ENCODE assay signal across 8 mouse cellular contexts in genomic region chr15:79347165-79347844, GRCm38 (mm10). TPM values are rescaled to one million over a fixed set of nuclear protein-coding genes. Genes with fewer than 3 reads are reported as not detected.
A peak's percentile ranks its signal among the peaks of the same experiment; 100 is the strongest.
DNase-seq lines count a peak whose midpoint lies in the region; ATAC-seq and TF ChIP-seq lines count a peak whose summit lies in the region.

No protein-coding gene starts in this region.

- H3K4me2 ChIP-seq in embryonic facial prominence, embryonic 11.5 days (ENCODE audit: low read depth, low read length): peak overlapping the region; percentile 97
- H3K4me2 ChIP-seq in limb, embryonic 12.5 days: peak overlapping the region; percentile 92
- peak overlapping the region; percentile 98 for H3K4me2 ChIP-seq in midbrain, embryonic 14.5 days (ENCODE audit: low read length)

- no peak for TF ChIP-seq POLR2A in kidney, adult 2 months (IDR thresholded peaks at IDR 0.05; ENCODE audit: low read depth, low read length)

- peaks cover 7% of the 10 kb centered on the region; the same call in 1 of the 2 replicates for H3K4me1 ChIP-seq in embryonic facial prominence, embryonic 11.5 days (ENCODE audit: control insufficient read depth, insufficient read depth, low read length)
- peaks cover 7% of the 10 kb centered on the region for H3K4me1 ChIP-seq in kidney, adult 2 months (ENCODE audit: control insufficient read depth, insufficient read depth, low read length)
- peaks cover 21% of the 10 kb centered on the region for H3K4me1 ChIP-seq in limb, embryonic 12.5 days (replicated peaks)
- H3K4me1 ChIP-seq in midbrain, embryonic 14.5 days (ENCODE audit: control insufficient read depth, insufficient read depth, low read length): peaks cover 8% of the 10 kb centered on the region; the same call in 1 of the 2 replicates

- no peaks in the 10 kb centered on the region; the same call in 1 of the 2 replicates for H3K27me3 ChIP-seq in embryonic facial prominence, embryonic 11.5 days (ENCODE audit: control insufficient read depth, insufficient read depth, low read length)
- no peaks in the 10 kb centered on the region for H3K27me3 ChIP-seq in kidney, adult 2 months (replicated peaks; ENCODE audit: control insufficient read depth, insufficient read depth, low read length)
- H3K27me3 ChIP-seq in limb, embryonic 12.5 days: peaks cover 8% of the 10 kb centered on the region
- H3K27me3 ChIP-seq in midbrain, embryonic 14.5 days (ENCODE audit: control insufficient read depth, insufficient read depth, low read length): no peaks in the 10 kb centered on the region; the same call in 1 of the 2 replicates

- peak overlapping the region; percentile 76 for H3K27ac ChIP-seq in embryonic facial prominence, embryonic 11.5 days (replicated peaks; ENCODE audit: low read depth, low read length)
- 0 out of 2 replicates have a peak overlapping the region, but pooled peaks have one; percentile 4 for H3K27ac ChIP-seq in kidney, adult 2 months (ENCODE audit: insufficient read depth, low read depth, low read length)
- H3K27ac ChIP-seq in limb, embryonic 12.5 days: peak overlapping the region; percentile 90
- peak overlapping the region; percentile 78 for H3K27ac ChIP-seq in midbrain, embryonic 14.5 days (replicated peaks; ENCODE audit: low read depth, low read length)

- DNase-seq in 3134 (ENCODE audit: extremely low read depth, insufficient read length, low spot score): peak; percentile 93
- DNase-seq in adrenal gland, postnatal 25 days: peak; percentile 93
- DNase-seq in embryonic facial prominence, embryonic 11.5 days (ENCODE audit: low spot score): peak; percentile 96
- peak; percentile 94 for DNase-seq in heart, adult 18-20 months
- DNase-seq in kidney, adult 2 months: peak; percentile 91
- DNase-seq in midbrain, embryonic 14.5 days: peak; percentile 96
- peak; percentile 74 to 84 for DNase-seq in spleen, adult 18-20 months

- peak; percentile 88 for ATAC-seq in embryonic facial prominence, embryonic 11.5 days (replicated peaks; ENCODE audit: insufficient number of reproducible peaks, low FRiP score, low TSS enrichment, low read depth)
- ATAC-seq in limb, embryonic 12.5 days (ENCODE audit: insufficient number of reproducible peaks, insufficient read depth, low FRiP score, low TSS enrichment, low read depth): peak; percentile 87
- ATAC-seq in midbrain, embryonic 14.5 days (ENCODE audit: low FRiP score, low TSS enrichment): peak; percentile 89

- under 1% methylated on average over 61 of the region's 61 CpGs for WGBS in embryonic facial prominence, embryonic 11.5 days
- under 1% methylated on average over 58 of the region's 61 CpGs for WGBS in kidney, adult 2 months
- WGBS in limb, embryonic 12.5 days: 1% methylated on average over 61 of the region's 61 CpGs
- WGBS in midbrain, embryonic 14.5 days: under 1% methylated on average over 61 of the region's 61 CpGs

- H3K9me3 ChIP-seq in embryonic facial prominence, embryonic 11.5 days (replicated peaks; ENCODE audit: control insufficient read depth, low read length): no peaks in the 10 kb centered on the region
- H3K9me3 ChIP-seq in limb, embryonic 12.5 days: no peaks in the 10 kb centered on the region
- H3K9me3 ChIP-seq in midbrain, embryonic 14.5 days (ENCODE audit: control insufficient read depth, low read length): no peaks in the 10 kb centered on the region

- no peak for TF ChIP-seq CTCF in kidney, adult 2 months (conservative IDR thresholded peaks at IDR 0.05; ENCODE audit: insufficient read depth, insufficient read length, low read depth, low read length)

- H3K9ac ChIP-seq in embryonic facial prominence, embryonic 11.5 days (replicated peaks; ENCODE audit: low read length): peak overlapping the region; percentile 69
- peak overlapping the region; percentile 68 for H3K9ac ChIP-seq in limb, embryonic 12.5 days (replicated peaks)
- H3K9ac ChIP-seq in midbrain, embryonic 14.5 days (replicated peaks; ENCODE audit: low read length): peak overlapping the region; percentile 62

- H3K4me3 ChIP-seq in embryonic facial prominence, embryonic 11.5 days (ENCODE audit: low read depth, low read length): peak overlapping the region; percentile 77
- peak overlapping the region; percentile 65 for H3K4me3 ChIP-seq in kidney, adult 2 months (ENCODE audit: insufficient read depth, low read depth, low read length)
- peak overlapping the region; percentile 57 for H3K4me3 ChIP-seq in limb, embryonic 12.5 days (replicated peaks)
- H3K4me3 ChIP-seq in midbrain, embryonic 14.5 days (replicated peaks; ENCODE audit: low read depth, low read length): peak overlapping the region; percentile 70

- H3K36me3 ChIP-seq in embryonic facial prominence, embryonic 11.5 days (replicated peaks; ENCODE audit: control insufficient read depth, insufficient read depth, low read depth, low read length): no peaks in the 10 kb centered on the region
- H3K36me3 ChIP-seq in kidney, adult 2 months (ENCODE audit: control insufficient read depth, insufficient read depth, low read length): no peaks in the 10 kb centered on the region
- H3K36me3 ChIP-seq in limb, embryonic 12.5 days: no peaks in the 10 kb centered on the region
- H3K36me3 ChIP-seq in midbrain, embryonic 14.5 days (ENCODE audit: control insufficient read depth, insufficient read depth, low read length): no peaks in the 10 kb centered on the region

RNA-seq across cellular contexts. Expression of gene Maff, which starts 0.9 kb away (rescaled TPM):
- 2.2 and 3.1 TPM in 2 replicates for total RNA-seq in adrenal gland, postnatal 25 days (2021)
- 2.2 and 2.5 TPM in 2 replicates for polyA plus RNA-seq in embryonic facial prominence, embryonic 11.5 days (2014; fragmentation: Nextera tagmentation; extraction: Ambion mirVana)
- total RNA-seq in heart, adult 18-20 months (2021): 10 to 100 TPM; 12.8 to 17.6 TPM
- polyA plus RNA-seq in kidney, adult 2 months (2012; rRNA removed): 1.2 and 1.3 TPM in 2 replicates
- 1.5 and 2.0 TPM in 2 replicates for polyA plus RNA-seq in limb, embryonic 12.5 days (2016; fragmentation: Nextera tagmentation; extraction: Ambion mirVana)
- 1.0 and 1.2 TPM in 2 replicates for polyA plus RNA-seq in midbrain, embryonic 14.5 days (2014; fragmentation: Nextera tagmentation; extraction: Ambion mirVana)

RNA-seq across cellular contexts. Expression of gene Pla2g6, which starts 19.1 kb away (rescaled TPM):
- total RNA-seq in adrenal gland, postnatal 25 days (2021): 28.4 and 31.9 TPM in 2 replicates
- 11.8 and 15.1 TPM in 2 replicates for polyA plus RNA-seq in embryonic facial prominence, embryonic 11.5 days (2014; fragmentation: Nextera tagmentation; extraction: Ambion mirVana)
- total RNA-seq in heart, adult 18-20 months (2021): 10 to 100 TPM in 1 of 2 experiments, 1 to 10 TPM in 1; 9.4 to 11.3 TPM
- polyA plus RNA-seq in kidney, adult 2 months (2012; rRNA removed): 24.6 and 28.7 TPM in 2 replicates
- polyA plus RNA-seq in limb, embryonic 12.5 days (2016; fragmentation: Nextera tagmentation; extraction: Ambion mirVana): 11.0 and 11.9 TPM in 2 replicates
- polyA plus RNA-seq in midbrain, embryonic 14.5 days (2014; fragmentation: Nextera tagmentation; extraction: Ambion mirVana): 26.0 and 28.2 TPM in 2 replicates

RNA-seq across cellular contexts. Expression of gene Tmem184b, which starts 56.1 kb away (rescaled TPM):
- total RNA-seq in adrenal gland, postnatal 25 days (2021): 47.1 and 54.5 TPM in 2 replicates
- 36.2 and 45.5 TPM in 2 replicates for polyA plus RNA-seq in embryonic facial prominence, embryonic 11.5 days (2014; fragmentation: Nextera tagmentation; extraction: Ambion mirVana)
- total RNA-seq in heart, adult 18-20 months (2021): 10 to 100 TPM; 34.8 to 36.7 TPM
- 69.0 and 81.0 TPM in 2 replicates for polyA plus RNA-seq in kidney, adult 2 months (2012; rRNA removed)
- 54.7 and 63.8 TPM in 2 replicates for polyA plus RNA-seq in limb, embryonic 12.5 days (2016; fragmentation: Nextera tagmentation; extraction: Ambion mirVana)
- polyA plus RNA-seq in midbrain, embryonic 14.5 days (2014; fragmentation: Nextera tagmentation; extraction: Ambion mirVana): 32.2 and 36.6 TPM in 2 replicates

Comparison
In these comparisons a context has a peak if more than half of its experiments do, and no peak if none do; other contexts are left out.
1. Peak in every context shown above with its lines: DNase-seq, ATAC-seq, H3K4me3 ChIP-seq and H3K27ac ChIP-seq.
2. H3K27ac ChIP-seq: peak in every context shown above with its lines; median percentile 90 in limb, embryonic 12.5 days; 78 in midbrain, embryonic 14.5 days; 76 in embryonic facial prominence, embryonic 11.5 days; 4 in kidney, adult 2 months.